Mouse (Mus musculus) urinary bladder, postnatal 4 days (tissue): ENCODE data around the gene Kdm7a.
A peak's percentile ranks its signal among the peaks of the same experiment; 100 is the strongest.

Source experiments
- DNase-seq, 2 experiments: peaks; one replicate each; pipeline ENCODE4 v3.0.0; 2021 to 2022; ENCODE audit warnings: low spot score in 2 of 2

Kdm7a gene

DNA sequence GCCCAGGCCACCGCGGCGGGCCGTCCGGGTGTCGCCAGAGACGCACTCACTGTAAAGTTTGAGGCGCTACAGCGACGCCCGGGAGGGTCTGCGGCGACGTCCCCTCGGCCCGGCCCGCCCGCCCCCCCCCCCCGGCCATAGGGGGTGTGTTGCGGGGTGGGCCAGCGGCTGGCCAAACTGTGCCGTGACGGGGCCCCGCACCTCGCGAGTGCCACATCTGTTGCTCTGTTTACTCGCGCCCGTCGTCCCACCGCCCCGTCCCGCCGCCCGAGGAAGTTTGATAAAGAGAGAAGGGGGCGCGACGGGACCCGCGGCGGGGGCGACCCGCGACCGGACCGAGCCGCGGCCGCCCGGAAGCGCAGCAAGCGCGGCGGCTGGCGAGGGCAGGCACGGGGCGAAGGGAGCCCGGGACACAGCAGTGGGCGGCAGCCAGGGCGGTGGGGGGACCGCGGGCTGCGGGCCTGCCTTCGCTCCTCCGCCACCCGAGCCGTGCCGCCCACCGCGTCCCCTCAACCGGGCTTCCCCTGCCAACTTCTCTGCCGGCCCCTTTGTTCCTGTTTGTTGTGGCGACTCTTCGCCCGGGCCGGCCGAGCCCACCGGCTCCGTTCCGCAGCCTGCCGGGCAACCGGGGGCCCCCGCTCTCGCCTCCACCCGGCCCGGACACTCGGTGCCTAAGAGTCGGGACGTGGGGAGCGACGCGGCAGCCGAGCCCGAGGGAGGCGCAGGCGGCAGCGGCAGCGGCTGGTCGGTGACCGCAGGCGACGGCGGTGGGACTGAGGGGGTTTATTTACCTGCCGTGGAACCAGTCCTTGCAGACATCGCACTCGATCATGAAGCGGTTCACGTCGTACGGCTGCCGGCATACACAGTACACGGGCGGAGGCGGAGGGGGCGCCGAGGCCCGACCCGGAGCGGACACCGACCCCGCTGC lies 674 bp downstream of the Kdm7a start:
- DNase-seq: peak in 1 of 2 experiments; percentile 40

DNA sequence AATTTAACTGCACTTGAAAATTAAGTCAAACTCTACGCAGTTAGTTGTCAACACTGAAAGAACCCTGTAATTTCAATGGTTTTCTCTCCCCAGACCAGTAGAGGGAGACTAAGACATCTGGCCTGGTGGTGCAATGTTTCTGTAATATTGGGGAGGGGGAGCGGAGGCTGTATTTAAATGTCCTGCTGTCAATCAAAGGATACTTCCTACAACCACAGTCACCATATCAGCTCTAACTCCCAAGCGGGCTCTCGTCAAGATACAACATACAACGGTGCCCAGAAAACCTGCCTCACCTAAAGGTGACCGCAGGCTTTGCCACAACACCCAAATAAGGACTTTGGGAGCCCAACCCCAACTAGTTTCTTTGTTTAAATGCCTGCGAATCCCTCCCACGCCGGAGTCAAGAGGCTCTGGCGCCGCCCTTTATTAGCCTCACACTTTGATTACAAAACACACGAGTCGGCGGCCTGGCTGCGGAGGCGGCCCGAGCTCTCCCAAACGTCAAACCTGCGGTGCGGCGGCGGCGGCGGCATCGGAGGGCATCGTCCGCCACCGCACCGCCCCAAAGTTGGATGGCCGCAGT lies 1.4 kb downstream of the Kdm7a start:
- peak; percentile 70 to 71 for DNase-seq

GRCm38 (mm10) chr6:39204444-39204843 lies 2.1 kb downstream of the Kdm7a start:
- no peak for DNase-seq

DNA sequence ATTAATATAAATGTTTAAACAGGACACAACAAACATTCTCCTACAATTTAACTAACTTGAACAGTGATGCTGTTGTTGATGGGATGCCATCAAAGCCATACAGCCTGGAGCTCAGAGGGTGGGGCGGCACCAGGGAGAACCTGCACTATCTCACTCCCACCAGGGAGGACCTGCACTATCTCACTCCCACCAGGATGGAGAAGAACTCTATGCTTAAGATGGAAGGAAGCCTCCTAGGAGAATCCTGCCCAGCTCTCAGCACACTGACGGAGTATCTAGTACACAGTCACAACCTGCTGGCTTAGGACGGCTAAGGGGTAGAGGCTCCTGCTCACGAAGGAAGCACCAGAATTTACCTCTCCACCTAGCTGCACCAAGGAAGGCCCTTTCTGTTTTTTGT lies 3.4 kb downstream of the Kdm7a start:
- DNase-seq: no peak

DNA sequence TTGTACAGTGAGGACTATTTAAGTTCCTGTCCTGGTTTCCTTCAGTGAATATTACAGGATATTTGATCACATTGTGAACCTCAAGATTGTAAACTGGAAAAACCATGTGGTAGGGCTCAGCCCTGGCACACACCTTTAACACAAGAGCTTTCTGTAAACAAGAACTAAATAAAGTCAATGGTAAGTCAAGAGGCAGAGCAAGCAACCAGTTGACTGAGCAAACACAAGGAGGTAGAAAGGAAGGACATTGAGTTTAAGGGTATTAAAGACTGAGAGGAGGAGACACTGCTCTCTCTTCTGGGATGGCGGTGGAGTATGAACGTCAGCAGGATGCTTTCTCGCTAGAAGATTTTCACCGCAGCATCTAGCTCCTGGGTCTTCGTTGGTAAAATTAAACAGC lies 13.6 kb downstream of the Kdm7a start:
- no peak for DNase-seq

DNA sequence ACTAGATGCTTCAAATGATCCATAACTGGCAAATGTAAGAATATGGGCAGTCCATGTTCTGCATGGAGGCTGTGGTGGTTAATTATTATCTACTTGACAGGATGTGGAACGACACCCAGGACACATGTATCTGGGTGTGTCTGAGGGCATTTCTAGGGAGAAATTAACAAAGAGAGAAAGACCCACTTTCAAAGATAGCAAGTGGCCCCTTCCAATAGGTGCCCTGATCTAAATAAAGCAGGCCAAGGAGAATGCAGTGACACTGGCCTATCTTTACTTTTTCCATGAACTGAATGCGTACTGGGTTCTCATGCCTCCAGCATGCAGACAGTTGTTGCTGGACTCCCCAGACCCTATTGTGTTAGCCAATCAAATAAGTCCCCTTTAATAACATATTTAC lies 15.1 kb downstream of the Kdm7a start:
- no peak for DNase-seq

GRCm38 (mm10) chr6:39187227-39187626 lies 19.4 kb downstream of the Kdm7a start:
- DNase-seq: no peak

DNA sequence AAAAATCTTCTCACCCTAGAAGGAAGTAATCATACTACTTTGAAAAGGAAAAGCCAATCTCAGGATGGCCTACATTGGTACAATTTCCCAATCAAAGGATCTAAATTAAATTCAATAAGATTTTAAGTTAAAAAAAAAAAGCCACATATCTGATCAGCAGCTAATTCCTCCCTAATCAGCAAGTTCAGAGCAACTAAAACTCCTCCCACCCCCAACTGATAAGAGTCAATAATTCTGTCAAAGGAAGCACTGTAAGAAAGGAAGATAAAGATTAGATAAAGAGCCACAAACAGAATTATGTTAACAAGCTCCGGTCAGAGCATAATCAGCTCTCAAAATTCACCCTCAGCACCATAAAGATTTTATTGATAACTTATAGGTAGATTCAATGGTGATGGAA lies 37.5 kb downstream of the Kdm7a start:
- no peak for DNase-seq

DNA sequence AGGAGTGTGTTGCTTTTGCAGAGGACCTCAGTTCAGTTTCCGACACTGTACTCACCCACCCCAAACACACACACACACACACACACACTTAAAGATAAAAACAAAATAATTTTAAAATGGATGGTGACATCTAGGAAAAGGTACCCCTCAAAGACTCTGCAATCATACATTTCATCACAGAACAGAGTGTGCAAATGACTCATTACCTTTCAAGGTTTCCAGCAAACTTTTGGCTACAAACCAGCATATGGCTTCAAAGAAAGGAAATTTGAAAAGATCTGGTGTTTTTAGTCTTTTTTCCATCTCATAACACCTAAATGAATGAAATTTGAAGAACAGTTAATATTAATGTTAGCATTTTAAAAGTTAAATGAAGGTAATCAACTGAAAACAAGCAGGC lies 41.7 kb downstream of the Kdm7a start:
- DNase-seq: no peak

DNA sequence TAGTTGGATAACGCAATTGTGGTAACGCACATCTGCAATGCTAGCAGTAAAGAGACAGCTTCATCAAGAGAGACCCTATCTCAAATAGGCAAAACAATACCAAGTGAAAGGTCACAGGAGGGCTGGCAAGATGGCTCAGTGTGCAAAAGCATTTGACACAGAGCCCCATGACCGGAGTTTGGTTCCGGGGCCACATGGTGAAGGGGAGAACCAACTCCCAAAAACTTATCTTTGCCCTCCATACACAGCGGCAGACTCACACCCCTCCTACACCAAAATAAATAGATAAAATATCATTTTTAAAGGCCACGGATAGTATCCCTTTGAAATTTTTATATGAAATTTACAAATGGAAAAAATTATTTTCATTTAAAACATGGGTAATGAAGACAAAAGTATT lies 44.6 kb downstream of the Kdm7a start:
- DNase-seq: no peak

DNA sequence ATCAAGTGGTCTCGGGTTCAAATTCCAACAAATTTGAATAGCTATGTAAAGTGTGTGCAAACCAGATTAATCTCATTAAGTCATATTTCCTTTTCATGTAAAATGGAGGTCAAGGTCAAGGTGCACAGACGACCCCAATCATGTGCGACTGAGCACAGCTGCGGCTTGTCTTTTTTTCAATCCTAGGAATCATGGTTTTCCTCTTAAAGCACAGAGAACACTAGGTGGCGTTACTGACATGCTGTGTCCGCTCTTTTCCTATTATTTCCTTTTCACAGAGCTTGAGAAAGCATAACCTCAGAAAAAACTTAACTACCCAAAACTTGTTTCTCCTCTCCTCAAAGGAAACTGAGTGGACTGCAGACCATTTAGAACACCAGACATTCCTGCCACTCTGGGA lies 60.5 kb downstream of the Kdm7a start:
- no peak for DNase-seq

DNA sequence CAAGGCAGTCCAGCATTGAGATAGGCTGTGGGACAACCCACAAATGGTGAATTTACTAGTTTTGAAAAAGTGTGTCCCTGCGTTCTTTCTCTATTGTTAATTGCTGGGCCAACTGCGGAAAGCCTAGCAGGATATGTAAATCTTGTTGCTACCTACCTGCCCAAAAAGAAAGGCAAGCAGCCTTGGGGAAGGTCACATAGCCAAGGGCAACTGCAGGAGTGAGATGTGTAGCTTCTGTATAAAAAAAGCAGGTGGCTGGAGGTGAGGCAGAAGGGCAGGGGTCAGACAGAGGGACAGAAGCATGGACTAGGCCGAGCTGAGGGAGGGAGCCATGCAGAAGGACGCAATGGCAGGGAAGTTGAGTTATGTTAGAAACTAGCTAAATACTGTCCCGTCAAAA lies 74.0 kb downstream of the Kdm7a start:
- no peak for DNase-seq

GRCm38 (mm10) chr6:39131480-39131879 lies 75.1 kb downstream of the Kdm7a start:
- no peak for DNase-seq

- DNase-seq: no peak
Measured at GRCm38 (mm10) chr6:39124719-39125118, 81.9 kb downstream of the Kdm7a start.

- DNase-seq: no peak
Measured at GRCm38 (mm10) chr6:39120685-39121084, 85.9 kb downstream of the Kdm7a start.

DNA sequence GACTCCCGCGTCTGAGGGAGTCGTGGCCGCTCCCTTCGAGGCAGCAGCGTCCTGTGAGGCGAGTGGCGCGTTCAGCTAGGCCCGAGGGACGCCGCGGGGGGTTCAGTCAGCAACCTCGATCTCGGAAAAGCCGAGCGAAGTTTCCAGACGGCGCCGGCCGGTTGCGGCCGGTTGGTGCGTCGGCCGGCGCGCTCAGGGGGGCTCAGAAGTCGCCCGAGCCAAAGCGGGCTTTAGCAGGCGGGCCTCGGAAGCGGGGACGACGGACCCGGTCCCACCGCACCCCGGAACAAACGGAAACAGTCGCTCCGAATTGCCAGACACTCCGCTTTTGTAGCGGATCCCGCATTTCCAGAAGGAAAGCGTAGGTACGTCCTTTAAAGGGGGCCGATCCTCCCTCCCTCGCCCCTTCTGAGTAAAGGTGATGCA lies 88.1 kb downstream of the Kdm7a start:
- peak in 1 of 2 experiments; percentile 63 for DNase-seq

DNA sequence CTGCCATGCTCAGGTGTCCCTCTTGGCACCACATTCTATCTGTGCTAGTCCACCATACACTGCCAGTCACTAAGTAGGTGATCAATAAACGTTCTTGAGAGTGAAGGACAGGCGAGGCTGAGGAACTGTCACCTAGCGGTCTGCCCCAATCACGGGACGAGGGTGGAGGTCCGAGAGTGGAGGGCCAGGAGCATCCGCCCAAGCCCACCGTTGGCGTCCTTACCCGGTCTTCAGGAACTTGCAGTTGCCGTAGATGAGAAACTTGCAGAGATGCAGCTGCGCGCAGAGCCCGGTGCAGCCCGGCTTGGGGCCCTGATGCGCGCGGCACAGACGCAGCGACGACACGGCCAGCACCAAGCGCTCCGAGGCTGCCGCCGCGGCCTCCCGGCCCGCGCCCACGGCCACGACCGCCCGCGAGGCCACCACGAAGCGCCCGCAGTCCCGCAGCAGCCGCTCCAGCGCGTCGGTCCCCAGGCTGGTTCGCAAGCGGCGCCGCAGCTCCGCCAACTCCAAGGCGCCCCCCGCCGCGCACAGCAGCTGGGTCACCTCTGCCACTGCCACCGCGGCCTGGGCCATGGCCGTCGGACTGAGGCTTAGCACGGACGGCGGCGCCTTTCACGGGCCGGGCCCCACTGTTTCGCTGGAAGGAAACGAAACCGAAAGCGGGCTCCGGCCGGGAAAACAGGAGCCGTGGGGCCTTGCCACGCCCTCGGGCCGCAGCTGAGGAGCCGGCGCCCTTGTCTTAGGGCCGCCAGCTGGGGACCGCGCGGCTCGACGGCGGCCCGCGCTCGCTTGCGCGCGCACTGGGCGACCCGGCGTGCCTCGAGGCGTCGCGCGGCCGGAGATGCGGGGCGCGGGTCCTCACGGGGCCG lies 88.8 kb downstream of the Kdm7a start, which contains the start of gene Parp12:
TSS of gene Parp12 (minus strand) at position 766 of the 872 bp plus-strand sequence.
- peak; percentile 74 to 77 for DNase-seq

DNA sequence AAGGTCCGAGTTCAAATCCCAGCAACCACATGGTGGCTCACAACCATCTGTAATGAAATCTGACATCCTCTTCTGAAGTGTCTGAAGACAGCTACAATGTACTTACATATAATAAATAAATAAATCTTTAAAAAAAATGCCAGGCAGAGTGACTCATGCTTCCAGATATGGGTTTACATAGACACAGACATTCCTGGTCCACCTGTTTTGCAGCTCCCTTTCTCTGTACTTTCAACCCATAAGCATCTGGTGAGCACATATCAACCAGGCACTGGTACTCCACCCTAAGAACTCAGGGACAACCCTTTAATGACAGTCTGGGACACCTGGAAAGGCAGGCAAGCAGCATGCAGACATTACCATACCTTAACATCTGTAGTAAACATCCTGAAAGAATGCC lies 91.2 kb downstream of the Kdm7a start:
- no peak for DNase-seq

DNA sequence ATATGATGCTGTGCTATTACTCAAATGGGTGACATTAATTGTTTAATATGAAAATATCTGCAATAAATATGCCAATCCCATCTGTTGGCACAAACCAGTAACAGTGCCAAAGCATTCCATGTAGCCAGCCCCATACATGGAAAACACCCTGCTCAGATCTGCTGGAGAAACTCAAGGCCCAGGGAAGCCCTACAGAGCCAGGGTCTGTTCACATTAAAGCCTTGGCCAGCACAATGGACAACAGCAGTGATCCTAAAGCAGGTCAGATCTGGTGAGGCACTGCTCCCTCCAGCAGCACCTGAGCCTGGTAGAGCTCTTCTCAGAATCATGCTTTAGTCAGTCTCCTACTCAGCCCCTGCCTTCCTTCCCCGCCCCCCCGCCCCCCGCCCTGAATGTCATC lies 93.4 kb downstream of the Kdm7a start:
- DNase-seq: no peak

GRCm38 (mm10) chr6:39112701-39113100 lies 93.9 kb downstream of the Kdm7a start:
- DNase-seq: no peak

- no peak for DNase-seq
Measured at GRCm38 (mm10) chr6:39106812-39107211, 99.8 kb downstream of the Kdm7a start.

DNA sequence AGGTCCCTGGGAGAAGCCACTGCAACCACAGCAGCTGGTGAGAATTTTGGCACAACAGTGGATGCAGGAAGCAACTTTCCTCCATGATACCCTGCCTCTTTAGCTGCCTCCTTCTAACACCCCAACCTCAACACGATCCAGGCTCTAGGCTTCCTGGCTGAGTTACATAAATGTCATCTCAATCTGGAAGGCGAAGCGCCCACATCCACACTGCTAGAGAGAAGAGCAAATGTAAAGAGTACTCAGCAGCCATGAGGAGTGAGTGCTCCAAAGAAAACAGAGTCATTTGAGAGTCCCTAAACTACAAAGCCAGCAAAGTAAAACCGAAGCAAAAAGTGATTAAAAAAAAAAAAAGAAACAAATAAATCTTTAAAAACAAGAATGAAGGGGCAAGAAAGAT lies 102.0 kb downstream of the Kdm7a start:
- no peak for DNase-seq
